Mouse (Mus musculus) c-Kit-positive CD71-negative TER-119-negative erythroid progenitor cells, embryonic 14.5 days (primary cell): ENCODE results near the gene 6430571L13Rik.

Experiments
- DNase-seq: peaks from one replicate; pipeline ENCODE4 v3.0.0-alpha.2; 2013; ENCODE audit warnings: low read depth

The 6430571L13Rik gene

GRCm38 (mm10) chr9:107386722-107387121 is 46.3 kb downstream of the 6430571L13Rik start:
- DNase-seq, result no peak

- no peak for DNase-seq
Observed at GRCm38 (mm10) chr9:107387708-107388107, 47.3 kb downstream of the 6430571L13Rik start.

GRCm38 (mm10) chr9:107388263-107388662 is 47.9 kb downstream of the 6430571L13Rik start:
- DNase-seq, result no peak

- DNase-seq, result no peak
Observed at GRCm38 (mm10) chr9:107396397-107396796, 56.0 kb downstream of the 6430571L13Rik start.

GRCm38 (mm10) chr9:107398968-107399367 is 58.6 kb downstream of the 6430571L13Rik start:
- DNase-seq, result no peak

- DNase-seq, result no peak
Observed at GRCm38 (mm10) chr9:107399491-107399971, 59.1 kb downstream of the 6430571L13Rik start, which contains the start of gene Cacna2d2. Gene Cacna2d2 (plus strand): TSS chr9:107399612.

GRCm38 (mm10) chr9:107400060-107400511 is 59.7 kb downstream of the 6430571L13Rik start:
- DNase-seq, result no peak

- DNase-seq, result no peak
Observed at GRCm38 (mm10) chr9:107400666-107401285, 60.4 kb downstream of the 6430571L13Rik start.
